Mouse (Mus musculus) ZHBTc4 (cell line): ENCODE measurements around the gene Nup210l.

Experiments
- DNase-seq: peaks from one replicate; pipeline ENCODE4 v3.0.0-alpha.2; 2011; ENCODE audit warnings: low read depth, low spot score

Nup210l gene

DNA sequence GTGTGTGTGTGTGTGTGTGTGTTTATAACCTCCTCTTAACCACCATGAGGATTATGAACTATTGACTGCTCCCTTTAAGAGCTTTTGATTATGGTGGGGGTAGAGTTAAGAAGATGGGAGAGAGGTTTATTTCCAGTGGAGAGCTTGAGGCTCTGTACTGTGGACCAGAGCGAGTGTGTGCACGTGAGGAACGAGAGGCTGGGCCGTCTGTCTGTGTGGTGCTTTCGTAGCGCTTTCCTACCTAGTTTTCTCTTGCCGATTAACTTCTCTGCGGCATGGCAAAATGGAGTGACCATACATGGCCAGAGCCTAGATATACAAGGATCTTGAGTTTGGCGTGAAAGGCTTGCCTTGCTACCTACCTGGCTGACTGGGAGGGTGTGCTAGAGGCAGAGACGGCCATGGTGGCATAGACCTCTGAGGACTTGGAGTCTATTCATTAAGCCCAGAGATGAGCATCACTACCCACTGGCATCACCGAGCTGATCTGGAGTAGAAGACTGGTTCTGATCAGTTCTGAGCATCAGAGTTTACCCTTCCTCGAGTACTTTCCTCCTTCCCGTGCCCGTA is 151.9 kb downstream of the Nup210l start:
- no peak for DNase-seq

- DNase-seq, result no peak
Observed at GRCm38 (mm10) chr3:90256731-90257530, 153.0 kb downstream of the Nup210l start.

DNA sequence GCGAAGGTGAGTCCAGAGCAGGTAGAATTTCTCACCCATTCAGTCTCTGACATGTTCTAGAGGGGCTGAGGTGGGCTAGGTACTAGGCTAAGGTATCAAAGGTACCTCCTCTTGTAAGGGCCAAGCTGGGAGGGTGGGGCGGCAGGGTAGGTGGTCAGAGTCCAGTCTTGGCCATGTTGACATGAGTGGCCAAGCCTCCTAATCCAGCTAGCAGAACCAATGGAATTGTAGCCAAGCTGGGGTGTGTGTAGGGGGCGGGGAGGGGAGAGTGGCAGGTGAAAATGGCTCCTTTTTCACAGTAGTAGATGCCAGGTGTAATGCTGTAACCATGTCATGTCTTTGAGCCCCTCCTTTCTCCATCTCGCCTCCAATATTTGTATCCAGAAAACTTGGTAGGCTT is 154.6 kb downstream of the Nup210l start:
- DNase-seq, result no peak
